Mouse (Mus musculus) fibroblast of lung, adult 2 months (primary cell): ENCODE measurements around the gene Gm5861.
"Not testable (repeated sequence)": the region's sequence is repeated elsewhere in the genome, so short reads cannot be mapped to it uniquely, and the experiment has no call there.

Source experiments
- DNase-seq: peaks from one replicate; pipeline ENCODE4 v3.0.0-alpha.2; 2011; ENCODE audit warnings: low read depth

Gm5861 gene

GRCm38 (mm10) chr5:11182772-11183171 lies at the start of gene Gm5861:
Gene Gm5861, plus strand, starts transcription at chr5:11183072.
- DNase-seq = not testable (repeated sequence)

DNA sequence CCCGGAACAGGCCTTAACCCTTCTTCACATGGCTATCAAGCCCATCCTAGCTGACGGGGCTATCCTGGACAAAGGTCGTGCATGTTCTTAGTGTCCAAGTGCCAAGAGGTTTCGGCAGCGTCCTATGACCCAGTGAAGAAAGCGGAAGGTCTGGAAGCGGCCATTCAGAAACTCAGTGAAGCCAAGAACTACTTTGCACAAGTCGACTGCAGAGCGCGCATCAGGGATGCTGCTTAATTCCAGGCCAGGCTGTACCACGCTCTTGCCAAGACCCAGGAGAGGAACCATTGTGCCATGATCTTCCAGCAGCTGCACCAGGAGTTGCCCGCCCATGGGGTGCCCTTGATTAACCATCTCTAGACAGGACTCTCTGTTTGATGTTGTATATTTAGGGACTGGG lies 44.8 kb upstream of the Gm5861 start:
- DNase-seq = not testable (repeated sequence)
